Mouse (Mus musculus) embryonic fibroblast, embryonic 13.5 days (primary cell): ENCODE data around the gene Artn.

ENCODE experiments used
- CTCF ChIP-seq: IDR thresholded peaks from 2 replicates; pipeline ENCODE4 v1.5.1; 2011; ENCODE audit warnings: mild to moderate bottlenecking, control low read depth, low read length, moderate library complexity, borderline replicate concordance; ENCODE audit not compliant: insufficient read depth
- POLR2A ChIP-seq: IDR thresholded peaks from 2 replicates; pipeline ENCODE4 v1.6.1; 2011; ENCODE audit warnings: low read depth, mild to moderate bottlenecking, control low read depth, low read length, moderate library complexity

- no peak for TF ChIP-seq POLR2A
- no peak for TF ChIP-seq CTCF
Measured at GRCm38 (mm10) chr4:117894601-117895000, 35.0 kb downstream of the Artn start.
